Mouse (Mus musculus) gastrocnemius, adult 8-10 months (tissue): ENCODE data around the gene Polrmt. TPM values are rescaled to one million over a fixed set of nuclear protein-coding genes. Genes with fewer than 3 reads are reported as not detected.

Source experiments
- DNase-seq, 2 experiments: peaks; one replicate each; pipeline ENCODE4 v3.0.0; 2022; ENCODE audit warnings: low spot score in 2 of 2
- total RNA-seq, 4 experiments: library from RNA; stranded (reverse); gene quantifications; 2 replicates each; pipeline ENCODE4 v1.2.4; 2022

The Polrmt gene
- total RNA-seq: 10 to 100 TPM; 34.1 to 47.2 (median 38.3) TPM

- peak; percentile 97 for DNase-seq
Measured at GRCm38 (mm10) chr10:79745898-79746773, at the start of gene Polrmt. Polrmt (minus strand) TSS chr10:79746581.

GRCm38 (mm10) chr10:79795905-79796304 is 49.5 kb upstream of the Polrmt start:
- no peak for DNase-seq

GRCm38 (mm10) chr10:79794491-79794931 is 48.1 kb upstream of the Polrmt start:
- DNase-seq: peak; percentile 80 to 90

GRCm38 (mm10) chr10:79793738-79794490 is 47.5 kb upstream of the Polrmt start:
- peak in 1 of 2 experiments; percentile 32 for DNase-seq

GRCm38 (mm10) chr10:79793051-79793737 is 46.8 kb upstream of the Polrmt start, which contains the start of gene Palm:
Palm (plus strand) TSS chr10:79793572.
- DNase-seq: peak; percentile 52 to 73

GRCm38 (mm10) chr10:79792339-79793040 is 46.1 kb upstream of the Polrmt start:
- DNase-seq: no peak

GRCm38 (mm10) chr10:79790861-79791260 is 44.5 kb upstream of the Polrmt start, which contains the start of gene Prss57:
Prss57 (minus strand) TSS chr10:79790961.
- DNase-seq: no peak

- no peak for DNase-seq
Measured at GRCm38 (mm10) chr10:79789581-79789980, 43.2 kb upstream of the Polrmt start.

GRCm38 (mm10) chr10:79788386-79789158 is 42.2 kb upstream of the Polrmt start:
- DNase-seq: peak; percentile 56 to 70

GRCm38 (mm10) chr10:79783920-79784800 is 37.8 kb upstream of the Polrmt start:
- no peak for DNase-seq

- no peak for DNase-seq
Measured at GRCm38 (mm10) chr10:79783050-79783449, 36.7 kb upstream of the Polrmt start.

- no peak for DNase-seq
Measured at GRCm38 (mm10) chr10:79781956-79782355, 35.6 kb upstream of the Polrmt start.

GRCm38 (mm10) chr10:79781139-79781538 is 34.8 kb upstream of the Polrmt start:
- no peak for DNase-seq

- DNase-seq: no peak
Measured at GRCm38 (mm10) chr10:79780664-79781015, 34.3 kb upstream of the Polrmt start.

GRCm38 (mm10) chr10:79779784-79780663 is 33.6 kb upstream of the Polrmt start:
- DNase-seq: peak; percentile 93 to 94

- no peak for DNase-seq
Measured at GRCm38 (mm10) chr10:79779193-79779592, 32.8 kb upstream of the Polrmt start.

- no peak for DNase-seq
Measured at GRCm38 (mm10) chr10:79778006-79778405, 31.6 kb upstream of the Polrmt start.

GRCm38 (mm10) chr10:79777103-79777531 is 30.7 kb upstream of the Polrmt start, which contains the start of gene Fstl3:
Fstl3 (plus strand) TSS chr10:79777272.
- DNase-seq: no peak
